Mouse (Mus musculus) adrenal gland (tissue): ENCODE results near the gene Pld4.

Experiments used
- intact Hi-C: fragments of 180-260 bp; cut with DNase I; formaldehyde crosslinking; loops from one replicate; pipeline ENCODE4 v1.15.1; 2025
- long read RNA-seq, 2 experiments: library from polyadenylated mRNA; unstranded; transcript quantifications; one replicate each; pipeline ENCODE4 v2.0.0; 2020; ENCODE audit warnings: borderline replicate concordance in 1 of 2; ENCODE audit not compliant: insufficient replicate concordance in 1 of 2

Pld4 gene
- long read RNA-seq, experiment 1, transcript Pld4-201 (11 exons, 1,982 nt) = major isoform, 13 of 15 reads
- long read RNA-seq, experiment 1, partial matches to known transcripts = 1 of 15 reads
- long read RNA-seq, experiment 1, other reads (novel, unspliced or antisense) = 1 of 15 reads
- long read RNA-seq, experiment 2, transcript Pld4-201 (11 exons, 1,982 nt) = major isoform, 7 of 8 reads
- long read RNA-seq, experiment 2, partial matches to known transcripts = 1 of 8 reads
- long read RNA-seq, experiment 2, other reads (novel, unspliced or antisense) = 0 of 8 reads

DNA sequence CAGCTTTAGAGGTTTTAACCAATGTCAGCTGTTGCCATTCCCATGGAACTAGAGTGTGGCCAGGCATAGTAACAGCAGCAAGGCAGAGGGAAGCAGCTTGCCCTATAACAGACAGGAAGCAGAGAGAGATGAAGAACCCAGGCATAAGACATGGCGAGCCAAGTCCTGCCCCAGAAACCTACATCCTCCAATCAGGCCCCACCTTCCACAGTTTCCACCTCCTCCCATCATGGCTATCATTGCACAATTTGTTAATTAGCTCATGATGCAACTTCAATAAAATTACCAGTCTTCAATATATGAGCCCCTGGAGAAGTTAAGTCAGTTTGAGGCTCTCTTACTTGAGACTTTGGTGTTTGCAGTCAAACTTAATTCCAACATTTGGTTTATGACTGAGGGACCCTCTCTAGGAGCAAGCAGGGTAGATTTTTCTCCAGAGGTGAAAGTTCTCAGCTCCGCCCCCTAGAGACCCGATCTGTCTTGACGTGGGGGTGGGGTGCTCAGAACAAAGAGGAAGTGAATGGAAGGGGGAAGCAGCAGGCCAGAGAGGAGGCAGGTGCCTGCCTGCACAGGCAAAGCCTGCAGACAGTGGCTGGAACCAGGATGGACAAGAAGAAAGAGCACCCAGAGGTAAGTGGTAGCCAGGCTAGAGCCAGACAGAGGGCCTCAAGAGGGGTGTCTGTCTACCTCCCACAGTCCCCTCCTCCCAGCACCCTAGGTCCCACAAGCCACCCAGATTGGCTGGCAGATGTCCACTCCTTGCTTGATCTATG lies at the start of gene Pld4:
Pld4 (plus strand) TSS at position 502 of the 773 bp plus-strand sequence.
- intact Hi-C loops = no loop called here

DNA sequence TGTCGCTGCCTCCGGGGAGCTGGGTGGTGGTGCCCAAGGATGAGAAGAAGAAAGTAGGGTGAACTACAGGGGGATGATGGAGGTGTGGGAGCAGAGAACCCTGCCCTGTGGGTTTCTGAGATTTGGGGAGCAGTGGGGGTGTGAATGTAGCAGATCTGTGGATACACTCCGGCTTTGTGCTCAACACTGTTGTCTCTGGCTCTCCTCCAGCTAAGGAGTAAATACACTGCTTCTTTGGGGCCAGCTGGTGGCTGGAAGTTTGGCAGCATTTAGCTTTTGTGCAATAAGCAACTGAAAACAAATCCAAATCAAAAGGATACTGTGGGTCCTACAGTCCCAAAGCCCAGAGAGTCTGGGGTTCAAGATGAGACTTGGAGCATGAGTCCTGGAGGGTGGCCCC lies 46.5 kb upstream of the Pld4 start:
- intact Hi-C loops = no loop called here

DNA sequence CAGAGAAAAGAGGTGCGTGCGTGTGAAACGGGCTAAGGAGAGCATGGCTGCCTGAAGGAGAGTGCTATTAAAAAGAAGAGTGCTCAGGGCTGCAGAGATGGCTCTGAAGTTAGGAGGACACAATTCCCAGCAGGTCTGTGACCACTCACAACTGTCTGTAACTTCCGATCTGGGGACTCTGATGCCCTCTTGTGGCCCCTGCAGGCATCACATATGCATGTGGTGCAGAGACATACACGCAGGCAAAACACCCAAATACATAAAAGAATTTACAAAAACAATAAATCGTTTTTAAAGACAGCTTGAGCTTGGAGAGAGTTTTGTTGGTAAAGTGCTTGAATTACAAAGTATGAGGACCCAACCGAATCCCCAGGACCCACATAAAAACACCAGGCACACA lies 43.3 kb upstream of the Pld4 start:
- intact Hi-C loops = no loop called here

DNA sequence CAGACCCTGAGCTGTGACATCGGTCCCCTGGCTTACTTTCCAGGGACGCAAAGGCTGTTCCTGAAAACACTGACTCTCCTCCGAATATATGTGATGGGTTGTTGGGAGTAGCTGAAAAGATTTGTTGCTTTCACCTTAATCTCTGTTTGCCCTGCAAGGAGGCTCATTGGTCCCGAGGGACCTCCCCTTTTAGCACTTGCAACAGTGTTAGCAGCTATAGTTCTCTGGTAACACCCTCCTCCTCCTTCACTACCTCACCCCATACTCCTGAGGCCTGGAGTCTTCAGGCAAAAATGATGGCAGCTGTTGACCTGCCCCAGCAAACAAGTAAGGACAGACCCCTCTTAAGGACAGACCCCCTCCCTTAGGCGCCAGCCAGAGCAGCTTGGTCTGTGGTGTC lies 41.5 kb upstream of the Pld4 start:
- intact Hi-C loops = no loop called here

DNA sequence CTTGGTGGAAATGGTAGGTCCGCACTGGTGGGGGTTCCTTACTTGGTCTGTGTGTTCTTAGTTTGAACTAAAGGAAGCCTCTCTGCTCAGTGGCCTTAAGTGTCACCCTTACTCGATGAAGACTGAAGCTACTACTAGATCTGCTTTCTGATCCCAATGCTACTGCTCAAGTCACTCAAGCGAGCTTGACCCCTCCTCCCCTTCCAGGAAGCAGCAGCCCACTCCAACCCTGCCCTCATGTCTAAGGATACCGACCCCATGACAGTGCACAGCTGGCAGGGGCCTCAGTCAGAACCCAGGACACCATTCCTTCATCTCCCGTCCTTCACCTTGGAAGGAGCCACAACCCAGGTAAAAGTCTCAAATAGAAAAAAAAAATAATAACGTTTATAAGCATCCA lies 40.2 kb upstream of the Pld4 start, which contains the start of gene Cep170b:
Cep170b (plus strand) TSS at position 240 of the 400 bp plus-strand sequence.
- intact Hi-C loops = no loop called here

DNA sequence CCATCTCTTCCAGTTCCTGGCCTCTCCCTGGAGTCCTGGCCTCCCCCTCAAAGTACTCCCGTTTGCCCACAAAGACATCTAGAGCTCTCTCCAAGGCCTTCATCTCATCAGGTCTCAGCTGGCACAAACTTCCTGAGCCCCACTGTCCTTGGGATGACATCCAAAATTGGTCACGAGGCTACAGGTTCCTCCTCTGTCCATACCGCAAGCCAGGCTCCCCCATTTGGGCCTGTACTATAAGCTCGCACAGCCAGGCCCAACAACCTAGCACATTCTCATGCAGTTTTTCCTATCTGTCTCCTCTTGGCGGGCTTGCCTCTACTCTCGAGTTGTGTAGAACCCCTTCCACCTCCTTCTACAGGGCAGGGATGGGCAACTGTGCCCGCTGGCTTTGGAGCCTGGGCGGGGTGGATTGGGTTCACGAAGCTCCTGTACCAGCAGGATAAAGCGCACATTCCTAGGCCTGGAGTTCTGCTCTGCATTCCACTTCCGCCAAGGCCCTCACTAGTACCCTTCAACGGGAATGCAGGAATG lies 39.5 kb upstream of the Pld4 start:
- intact Hi-C loops = no loop called here

DNA sequence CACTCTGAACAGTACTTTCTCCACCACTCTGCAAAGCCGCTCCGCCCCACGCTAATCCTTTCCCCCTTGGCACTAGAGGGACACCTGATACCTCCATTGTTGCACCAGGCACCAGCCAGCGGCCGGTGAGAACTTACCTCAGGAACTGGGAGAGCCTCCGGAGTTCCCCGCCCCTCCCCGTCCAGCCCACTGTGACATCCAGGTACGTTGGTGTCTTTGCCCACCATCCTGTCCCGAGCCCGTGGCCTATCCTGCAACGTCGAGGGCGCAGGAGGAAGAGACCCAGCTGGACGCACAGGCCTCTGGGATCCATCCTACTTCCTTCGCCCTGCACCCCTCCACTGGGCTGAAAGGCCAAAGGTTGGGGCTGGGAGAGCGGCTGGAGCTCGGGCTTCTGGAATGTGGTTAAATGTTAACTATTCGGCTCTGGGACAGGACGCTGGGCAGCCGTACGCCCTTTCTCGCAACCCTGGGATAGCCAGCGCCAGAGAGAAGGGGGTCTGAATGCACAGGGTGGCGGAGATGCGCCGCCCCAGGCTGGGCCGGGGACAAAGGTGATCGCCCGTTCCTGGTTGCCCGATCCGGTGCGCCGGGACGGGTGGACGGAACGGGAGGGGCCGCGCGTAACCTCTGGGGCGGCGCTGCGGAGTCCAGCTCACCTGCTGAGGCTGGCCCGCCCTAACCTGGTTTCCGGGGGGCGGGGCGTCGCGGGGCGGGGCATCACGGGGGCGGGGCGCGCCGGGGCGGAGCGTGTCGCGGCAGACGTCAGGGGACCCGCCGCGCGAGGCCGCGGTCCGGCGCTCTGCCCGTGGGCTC lies 38.8 kb upstream of the Pld4 start:
- intact Hi-C loops = no loop called here

DNA sequence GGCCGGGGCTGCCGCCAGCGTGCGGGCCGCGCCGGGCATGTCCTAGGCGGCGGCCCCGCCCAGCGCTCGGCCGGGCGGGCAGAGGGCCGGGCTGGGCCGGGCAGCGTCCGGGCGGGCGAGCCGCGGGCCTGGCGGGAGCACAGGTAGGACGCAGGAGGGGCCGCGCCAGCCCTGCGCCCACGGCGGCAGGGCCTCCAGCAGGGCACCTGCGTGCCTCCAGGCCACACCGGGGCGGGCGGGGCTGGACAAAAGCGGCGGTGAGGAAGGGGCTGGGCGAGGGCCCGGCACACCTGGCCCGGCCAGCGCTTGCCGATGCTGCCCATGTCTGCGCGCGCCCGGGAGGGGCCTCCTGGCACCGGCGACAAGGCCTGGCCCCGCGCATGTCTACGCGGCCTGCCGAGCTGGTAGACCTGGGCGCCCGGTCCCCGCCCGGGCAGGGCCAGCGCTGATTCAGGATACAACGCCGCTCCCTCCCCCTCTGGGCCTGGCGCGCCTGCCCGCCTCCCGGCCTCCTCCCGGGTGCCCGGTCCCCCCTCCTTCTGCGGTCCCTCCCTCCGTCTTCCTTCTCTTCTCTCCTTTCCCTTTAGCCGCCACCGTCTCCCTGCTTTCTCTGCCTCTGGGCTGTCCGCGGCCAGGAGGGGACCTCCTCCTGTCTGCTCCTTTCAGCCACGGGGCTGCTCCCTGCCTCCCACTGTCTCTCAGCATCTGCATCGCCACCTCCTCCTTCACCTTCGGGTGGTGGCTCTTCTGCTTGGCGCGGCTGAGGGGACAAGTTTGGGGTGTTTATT lies 38.0 kb upstream of the Pld4 start:
- intact Hi-C loops = no loop called here

DNA sequence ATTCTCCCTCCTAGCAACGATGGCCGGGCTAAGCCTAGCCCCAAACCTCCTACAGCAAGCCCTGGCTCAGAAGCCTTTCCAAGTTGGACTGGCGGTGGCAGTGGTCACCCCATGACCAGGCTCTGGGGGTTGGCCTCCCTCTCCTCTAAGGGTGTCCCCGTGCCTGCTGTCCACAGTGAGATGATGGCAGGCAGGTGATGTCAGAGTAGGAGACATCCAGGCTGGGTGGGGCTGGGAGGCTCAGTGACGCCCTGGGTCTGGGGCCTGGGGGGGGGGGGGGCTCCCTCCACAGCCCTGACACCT lies 37.5 kb upstream of the Pld4 start:
- intact Hi-C loops = no loop called here

DNA sequence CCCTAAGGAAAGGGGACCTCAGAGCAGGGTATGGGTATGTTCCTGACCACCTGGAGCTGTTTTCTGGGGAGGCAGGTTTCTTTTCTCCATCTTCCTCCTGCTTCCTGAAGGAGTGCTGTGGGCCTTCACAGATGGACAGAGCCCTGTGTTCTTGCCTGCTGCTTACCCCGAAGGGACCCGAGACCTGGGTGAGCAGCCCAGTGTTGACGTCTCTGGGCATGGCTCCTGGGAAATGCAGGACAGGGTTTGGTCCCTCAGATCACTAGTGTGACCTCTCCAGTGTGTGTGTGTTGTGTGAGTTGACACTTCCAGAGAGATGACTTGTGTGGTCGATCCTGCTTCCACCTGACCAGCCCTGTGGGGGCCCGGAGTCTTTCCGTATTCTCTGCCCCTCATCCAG lies 37.0 kb upstream of the Pld4 start:
- intact Hi-C loops = no loop called here

DNA sequence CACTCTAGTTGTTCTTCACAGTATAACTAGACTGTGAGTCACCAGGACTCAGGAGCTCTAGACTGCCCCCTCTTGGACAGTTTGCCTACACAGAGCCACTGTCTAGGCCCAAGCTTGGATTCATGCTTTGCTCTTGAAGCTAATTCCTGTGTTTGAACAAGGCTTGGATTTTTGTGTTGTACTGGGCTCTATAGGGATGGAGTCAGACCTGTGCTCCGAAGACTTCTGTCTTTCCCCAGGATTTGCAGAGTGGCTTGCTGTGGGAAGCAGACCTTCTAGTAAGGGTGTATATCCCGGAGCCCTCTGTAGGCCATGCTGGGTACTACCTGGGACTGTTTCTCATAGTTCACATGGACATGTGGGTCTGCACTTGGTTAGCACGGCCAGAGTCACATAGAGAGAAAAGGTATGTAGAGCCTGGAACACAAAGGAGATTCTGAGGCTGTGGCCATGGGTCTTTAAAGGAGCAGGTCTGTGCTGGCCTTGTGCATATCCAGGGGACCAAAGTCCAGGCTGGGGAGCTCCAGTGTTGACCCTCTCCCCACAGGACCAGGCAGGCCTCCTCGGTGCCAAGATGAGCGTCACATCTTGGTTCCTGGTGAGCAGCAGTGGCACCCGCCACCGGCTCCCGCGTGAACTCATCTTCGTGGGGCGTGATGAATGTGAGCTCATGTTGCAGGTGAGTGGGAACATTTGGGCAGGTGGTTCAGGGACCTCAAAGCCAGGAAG lies 36.2 kb upstream of the Pld4 start:
- intact Hi-C loops = no loop called here

DNA sequence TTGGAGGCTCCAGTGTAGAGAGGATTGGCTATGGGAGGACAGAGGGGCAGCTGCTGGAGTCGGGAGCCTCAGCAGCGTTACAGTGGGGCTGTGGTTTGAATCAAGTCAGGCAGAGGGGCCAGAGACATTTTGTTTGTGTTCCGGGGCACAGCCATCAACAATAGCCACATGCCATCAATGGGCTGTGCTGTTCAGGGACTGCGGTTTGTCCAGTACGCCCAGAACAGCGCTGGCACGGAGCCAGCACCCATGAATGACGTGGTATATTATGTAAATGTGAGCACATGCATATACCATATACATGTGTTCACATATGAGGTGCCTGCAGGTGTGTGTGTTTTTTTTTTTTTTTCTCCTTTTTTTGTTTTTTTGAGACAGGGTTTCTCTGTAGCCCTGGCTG lies 32.7 kb upstream of the Pld4 start:
- intact Hi-C loops = no loop called here

DNA sequence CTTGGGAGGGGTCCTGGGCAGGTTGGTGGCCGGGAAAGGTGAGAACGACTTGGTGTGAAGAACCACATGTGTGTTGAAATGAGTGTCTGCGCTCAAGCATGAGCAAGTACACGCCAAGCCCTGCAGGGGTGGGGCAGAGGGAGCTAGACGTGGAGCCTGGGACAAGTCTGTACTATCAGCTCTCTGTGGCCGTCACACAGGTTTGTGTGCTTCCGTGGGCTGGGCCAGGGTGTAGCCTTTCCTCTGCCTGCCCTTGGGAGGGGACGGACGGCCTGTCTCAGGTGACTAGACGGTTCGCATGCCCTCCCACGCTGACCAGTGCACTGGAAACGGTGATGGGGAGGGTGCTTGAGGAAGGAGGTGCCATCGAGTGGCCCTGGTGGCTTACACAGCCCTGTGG lies 29.6 kb upstream of the Pld4 start:
- intact Hi-C loops = no loop called here

DNA sequence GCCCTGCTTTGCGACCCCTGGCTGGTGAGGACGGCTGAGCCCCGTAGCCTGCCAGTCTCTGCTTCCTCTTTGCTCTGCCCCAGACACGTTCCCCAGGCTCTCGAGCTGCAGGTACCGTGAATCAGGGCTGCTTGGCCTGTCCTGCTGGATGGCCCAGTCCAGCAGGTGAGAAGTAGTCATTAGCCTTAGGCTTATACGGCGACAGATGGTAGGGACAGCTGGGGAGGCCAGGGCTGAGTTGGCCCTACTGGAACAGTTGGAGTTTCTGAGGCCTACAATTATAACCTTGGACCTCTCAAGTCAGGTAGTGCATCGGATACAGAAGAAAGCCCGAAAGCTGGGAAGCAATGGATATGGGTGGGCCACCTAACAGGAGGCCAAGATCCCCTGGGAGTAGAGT lies 27.9 kb upstream of the Pld4 start:
- intact Hi-C loops = no loop called here

DNA sequence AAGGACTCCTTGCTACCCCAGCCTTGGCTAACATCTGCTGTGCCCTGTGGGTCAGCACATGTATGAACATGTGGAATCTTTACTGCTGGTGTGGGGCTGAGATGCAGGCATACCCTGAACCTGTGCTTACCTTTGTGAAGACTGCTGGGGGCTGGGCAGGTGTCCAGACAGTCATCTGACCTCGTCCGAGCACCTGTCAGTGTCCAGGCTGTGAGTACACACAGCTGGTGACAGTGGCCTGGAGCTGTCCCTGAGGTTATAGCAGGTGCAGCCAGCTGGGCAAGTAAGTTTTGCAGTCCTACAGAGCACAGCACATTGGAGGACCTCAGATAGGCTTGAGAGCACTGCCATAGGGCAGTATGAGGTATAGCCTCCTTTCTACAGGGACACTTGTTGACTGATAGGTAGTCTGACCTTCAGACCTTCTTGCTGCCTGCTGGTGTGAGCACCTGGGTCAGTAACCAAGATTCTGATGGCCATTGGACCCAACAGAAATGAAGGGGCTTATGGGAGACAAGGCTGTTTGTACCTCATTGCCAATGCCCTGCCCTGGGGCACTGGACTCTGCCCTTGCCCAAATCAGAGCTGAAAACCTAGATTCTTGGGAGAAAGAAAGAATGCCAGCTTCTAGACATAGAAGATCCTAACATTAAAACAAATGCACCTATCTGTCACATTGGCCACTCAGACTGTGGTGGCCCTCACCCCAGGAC lies 26.2 kb upstream of the Pld4 start:
- intact Hi-C loops = no loop called here

DNA sequence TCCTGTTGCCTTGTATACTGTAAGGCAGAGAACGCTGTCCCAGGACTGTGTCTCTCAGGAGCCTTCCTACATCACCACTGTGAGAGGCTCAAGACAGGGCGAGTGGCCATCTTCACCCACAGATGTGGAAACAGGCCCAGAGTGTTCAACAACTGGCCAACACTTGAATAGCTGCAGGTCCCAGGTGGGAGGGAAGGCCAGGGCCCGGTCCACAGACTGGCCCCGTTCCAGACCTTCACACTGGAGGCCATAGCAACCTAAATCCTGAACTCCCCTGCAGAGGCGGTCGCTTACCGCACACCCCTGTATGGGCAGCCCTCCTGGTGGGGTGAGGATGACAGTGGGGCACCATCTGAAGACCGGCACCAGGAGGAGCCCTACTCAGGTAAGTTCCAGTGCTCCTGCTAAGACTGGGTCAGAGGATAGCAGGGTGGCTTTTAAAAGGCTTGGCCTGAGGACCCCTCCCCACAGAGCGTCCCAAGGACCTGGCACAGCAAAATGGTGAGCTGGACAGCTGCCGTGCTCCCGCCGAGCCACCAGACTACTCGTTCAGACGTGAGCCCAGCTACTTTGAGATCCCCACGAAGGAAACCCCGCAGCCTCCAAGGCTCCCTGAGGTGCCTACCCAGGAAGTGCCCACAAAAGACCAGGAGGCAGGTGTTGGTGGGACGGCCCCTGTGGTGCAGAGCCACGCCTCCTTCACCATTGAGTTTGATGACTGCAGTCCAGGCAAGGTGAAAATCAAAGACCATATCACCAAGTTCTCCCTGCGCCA lies 25.4 kb upstream of the Pld4 start:
- intact Hi-C loops = no loop called here

DNA sequence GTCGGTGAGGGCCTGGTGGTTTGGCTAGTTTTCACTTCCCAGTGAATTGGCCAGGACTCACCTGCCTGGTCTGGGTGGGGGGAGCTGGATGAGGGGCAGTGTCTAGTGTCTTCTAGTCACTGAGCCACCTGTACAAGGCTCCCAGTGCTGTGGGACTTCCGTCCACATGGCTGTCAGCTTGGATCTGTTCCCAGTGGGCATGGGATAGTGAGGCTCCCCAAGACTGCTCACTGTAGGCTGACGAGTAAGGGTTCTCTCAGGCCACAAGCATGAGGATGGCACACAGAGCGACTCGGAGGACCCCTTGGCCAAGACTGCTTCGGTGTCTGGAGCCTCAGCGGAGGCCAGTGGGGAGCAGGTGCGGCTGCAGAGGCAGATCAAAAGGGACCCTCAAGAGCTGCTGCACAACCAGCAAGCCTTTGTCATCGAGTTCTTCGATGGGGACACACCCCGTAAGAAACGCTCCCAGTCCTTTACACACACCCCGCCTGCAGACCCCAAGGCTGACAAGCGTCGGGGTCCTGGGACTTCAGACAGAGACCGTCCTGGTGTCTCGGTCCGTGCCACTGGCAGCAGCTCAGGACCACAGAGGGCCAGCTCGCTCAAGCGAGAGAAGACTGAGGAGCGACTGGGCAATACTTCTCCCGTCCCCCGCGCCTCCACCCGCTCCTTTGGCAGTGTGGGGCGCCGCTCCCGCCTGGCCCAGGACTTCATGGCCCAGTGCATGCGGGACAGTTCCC lies 24.4 kb upstream of the Pld4 start:
- intact Hi-C loops = no loop called here

DNA sequence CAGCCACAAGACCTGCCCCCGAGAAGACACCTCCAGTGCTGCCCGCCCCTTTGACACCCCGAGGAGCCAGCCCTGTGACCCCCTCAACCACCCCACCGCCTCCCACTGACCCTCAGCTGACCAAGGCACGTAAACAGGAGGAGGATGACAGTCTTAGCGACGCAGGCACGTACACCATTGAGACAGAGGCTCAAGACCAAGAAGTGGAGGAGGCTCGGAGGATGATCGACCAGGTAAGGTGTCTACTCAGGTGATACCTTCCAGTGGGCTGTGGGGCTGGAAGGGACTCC lies 23.9 kb upstream of the Pld4 start:
- intact Hi-C loops = no loop called here

DNA sequence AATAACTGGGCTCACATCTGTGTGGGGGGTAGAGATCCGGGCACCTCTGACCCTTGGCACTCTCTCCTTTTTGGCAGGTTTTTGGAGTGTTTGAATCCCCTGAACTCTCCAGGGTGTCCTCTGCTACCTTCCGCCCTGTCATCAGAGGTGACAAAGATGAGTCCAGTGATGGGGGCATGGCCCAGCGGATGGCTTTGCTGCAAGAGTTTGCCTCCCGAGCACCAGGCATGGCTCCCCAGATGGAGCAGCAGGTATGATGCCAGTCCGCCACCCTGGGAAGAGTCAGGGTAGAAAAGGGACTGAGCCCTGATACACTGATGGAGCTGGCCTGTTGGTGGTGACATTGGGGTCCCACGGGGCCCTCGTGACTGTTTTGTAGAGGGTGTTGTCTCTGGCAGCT lies 23.4 kb upstream of the Pld4 start:
- intact Hi-C loops = no loop called here
